Mouse (Mus musculus): ENCODE results near the gene Ampd1. TPM values are rescaled to one million over a fixed set of nuclear protein-coding genes. Genes with fewer than 3 reads are reported as not detected.

Gene Ampd1
- total RNA-seq, 4 experiments from 2014 or later: 0.37 to 1.3 (median 0.64) TPM

GRCm38 (mm10) chr3:103147775-103148174 lies 74.0 kb downstream of the Ampd1 start:
- DNase-seq (ENCODE audit: low spot score): no peak

DNA sequence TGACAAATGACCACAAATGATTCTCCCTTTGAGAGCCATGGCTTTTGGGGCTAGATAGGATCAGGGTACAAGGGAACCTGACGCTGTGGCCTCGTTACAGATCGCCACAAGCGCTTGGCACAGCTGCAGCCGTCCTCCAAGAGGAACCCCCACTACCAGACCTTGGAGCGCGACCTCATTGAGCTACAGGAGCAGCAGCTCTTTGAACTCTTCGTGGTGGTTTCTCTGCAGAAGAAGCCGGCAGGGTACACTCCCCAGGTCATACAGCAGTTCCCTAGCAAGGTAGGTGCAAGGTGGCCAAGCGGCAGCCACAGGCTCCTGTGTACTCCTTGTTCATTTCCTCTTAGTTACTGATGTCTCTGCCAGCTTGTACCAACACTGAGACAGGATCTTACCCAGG lies 75.1 kb downstream of the Ampd1 start:
- DNase-seq (ENCODE audit: low spot score): no peak

Other genes with a start within 250 kb of the Ampd1 start
- gene Sycp1, start 137.9 kb upstream of the Ampd1 start, total RNA-seq (2022): not detected
- gene Nr1h5, start 109.9 kb upstream of the Ampd1 start, total RNA-seq (2022): not detected
- gene Sike1, start 78.3 kb upstream of the Ampd1 start, total RNA-seq (2022): 10 to 100 TPM; 56.5 to 60.9 (median 59.3) TPM
- gene Csde1, start 53.6 kb upstream of the Ampd1 start, total RNA-seq (2022): 100 to 1,000 TPM; 544 to 568 (median 560) TPM
- 10 to 100 TPM; 33.4 to 44.8 (median 36.6) TPM for gene Nras, start 15.7 kb upstream of the Ampd1 start, total RNA-seq (2022)
- 1 to 10 TPM; 1.5 to 1.8 (median 1.7) TPM for gene Dennd2c, start 28.6 kb downstream of the Ampd1 start, total RNA-seq (2022)
- 10 to 100 TPM; 42.4 to 55.0 (median 49.6) TPM for gene Bcas2, start 97.6 kb downstream of the Ampd1 start, total RNA-seq (2022)
- gene Trim33, start 205.3 kb downstream of the Ampd1 start, total RNA-seq (2022): 10 to 100 TPM; 14.7 to 15.9 (median 14.9) TPM